Comparison of ENCODE assay signal across 9 mouse cellular contexts in the genomic region with DNA sequence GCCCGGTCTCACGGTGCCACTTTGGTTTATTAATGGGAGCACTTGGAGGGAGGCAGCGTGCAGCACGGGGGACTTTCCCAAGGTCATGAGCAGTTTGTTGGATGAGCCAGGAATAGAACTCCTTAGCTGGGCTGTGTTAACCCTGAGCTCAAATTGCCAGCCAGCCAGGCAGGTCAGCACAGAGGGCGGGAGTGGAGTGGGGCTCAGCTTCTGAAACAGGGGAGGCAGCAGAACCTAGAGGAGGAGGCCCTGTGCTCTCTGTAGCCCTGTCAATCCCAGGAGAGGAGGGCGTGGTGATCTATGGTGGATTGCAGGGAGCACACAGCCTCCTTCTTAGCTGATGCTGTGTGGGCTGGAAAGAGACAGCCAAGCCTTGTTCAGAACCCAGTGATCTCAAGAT.
DNase-seq lines count a peak whose midpoint lies in the region; ATAC-seq lines count a peak whose summit lies in the region.
"Had no signal": no experiment of that assay in that cellular context is flagged by ENCODE, and none has a peak within 500 bp of the region (broad histone marks: within the 10 kb centered on the region; RNA-seq: fewer than 3 reads in every experiment).

No protein-coding gene starts in this region.

- no peaks in the 10 kb centered on the region for H3K9me3 ChIP-seq in liver, embryonic 15.5 days (replicated peaks)

- H3K4me1 ChIP-seq in liver, embryonic 15.5 days (replicated peaks): peaks cover 89% of the 10 kb centered on the region

- ATAC-seq in liver, embryonic 15.5 days (ENCODE audit: insufficient read depth): no peak
- ATAC-seq in erythroblast, adult 5-6 weeks (replicated peaks; ENCODE audit: low FRiP score, poor library complexity, severe bottlenecking): no peak
- ATAC-seq in granulocyte monocyte progenitor cell, adult 5-6 weeks (replicated peaks; ENCODE audit: poor library complexity, severe bottlenecking): no peak

- H3K36me3 ChIP-seq in liver, embryonic 15.5 days (replicated peaks): peaks cover 12% of the 10 kb centered on the region; the same call in 1 of the 2 replicates

- no peak overlapping the region for H3K4me2 ChIP-seq in liver, embryonic 15.5 days

- H3K27me3 ChIP-seq in liver, embryonic 15.5 days: no peaks in the 10 kb centered on the region

- DNase-seq in kidney, adult 9 months: peak; percentile 56
- no peak for DNase-seq in kidney, adult 18-20 months
- DNase-seq in adrenal gland, postnatal 10 days: peak; percentile 52
- peak; percentile 67 for DNase-seq in gastrocnemius, postnatal 25 days
- DNase-seq in urinary bladder, postnatal 10 days (ENCODE audit: low spot score): no peak
- DNase-seq: embryo, embryonic 11 days had no signal

- H3K27ac ChIP-seq in liver, embryonic 15.5 days (replicated peaks): peak overlapping the region; percentile 38; the same call in 1 of the 2 replicates

- no peak overlapping the region for H3K4me3 ChIP-seq in liver, embryonic 15.5 days (replicated peaks)

- H3K9ac ChIP-seq in liver, embryonic 15.5 days: peak overlapping the region; percentile 11; the same call in 1 of the 2 replicates

- 54% methylated on average over 6 of the region's 6 CpGs for WGBS in liver, embryonic 15.5 days (ENCODE audit: insufficient replicate concordance)

Comparison
In these comparisons a context has a peak if more than half of its experiments do, and no peak if none do; other contexts are left out.
1. DNase-seq: peak in kidney, adult 9 months (single experiment), adrenal gland, postnatal 10 days (single experiment) and gastrocnemius, postnatal 25 days (single experiment); none in kidney, adult 18-20 months (single experiment) and urinary bladder, postnatal 10 days (single experiment).